Mouse (Mus musculus) G1E (cell line): ENCODE results near the gene Wwp2.

Experiments
- CTCF ChIP-seq: IDR thresholded peaks from 2 replicates; pipeline ENCODE4 v1.5.1; 2012; ENCODE audit warnings: low read depth, low read length, inconsistent platforms, mixed read lengths
- GATA1 ChIP-seq: IDR thresholded peaks from 2 replicates; pipeline ENCODE4 v1.6.1; 2012; ENCODE audit warnings: borderline replicate concordance, low read length, inconsistent platforms, mixed read lengths
- GATA2 ChIP-seq: IDR thresholded peaks from 2 replicates; pipeline ENCODE4 v1.6.1; 2012; ENCODE audit warnings: low read depth, low read length, inconsistent platforms, borderline replicate concordance
- POLR2AphosphoS5 ChIP-seq: IDR thresholded peaks from 2 replicates; pipeline ENCODE4 v1.6.1; 2012; ENCODE audit warnings: low read depth, low read length, inconsistent platforms; ENCODE audit not compliant: insufficient replicate concordance
- TAL1 ChIP-seq: conservative IDR thresholded peaks from 2 replicates; pipeline ENCODE4 v1.6.1; 2012; ENCODE audit warnings: low read depth, low read length, inconsistent platforms, mixed read lengths

DNA sequence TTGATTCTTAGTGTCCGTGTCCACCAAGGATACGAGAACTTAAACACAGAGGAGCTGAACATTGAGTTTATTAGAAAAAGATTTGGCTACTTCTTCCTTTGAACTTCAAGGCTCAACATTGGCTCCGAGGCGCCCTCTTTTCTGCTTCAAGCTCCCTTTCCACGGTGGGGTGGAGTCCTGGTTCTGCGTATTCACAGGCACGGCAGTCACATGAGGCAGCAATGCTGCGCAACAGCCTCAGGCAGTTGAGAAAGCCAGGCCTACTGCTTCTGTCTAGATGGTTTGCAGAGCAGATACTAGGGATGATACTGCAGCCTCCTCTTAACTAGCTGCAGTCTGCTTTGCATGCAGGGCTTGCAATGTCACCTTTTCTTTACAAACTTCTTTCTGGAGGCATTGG, 23.6 kb upstream of the Wwp2 start:
- no peak for TF ChIP-seq CTCF
- no peak for TF ChIP-seq TAL1
- no peak for TF ChIP-seq GATA2
- TF ChIP-seq POLR2AphosphoS5: no peak
- no peak for TF ChIP-seq GATA1
